Mouse (Mus musculus) CD4-positive, CD25-positive, alpha-beta regulatory T cell, adult 4 months (primary cell): ENCODE measurements around the gene Fam184b. TPM values are rescaled to one million over a fixed set of nuclear protein-coding genes. Genes with fewer than 3 reads are reported as not detected.
"Not testable (repeated sequence)": the region's sequence is repeated elsewhere in the genome, so short reads cannot be mapped to it uniquely, and the experiment has no call there.

ENCODE experiments used
- ATAC-seq: one replicate; pipeline ENCODE4 v1.8.0; 2017
- polyA plus RNA-seq, 2 experiments: library from polyadenylated mRNA; unstranded; fragments of 100-300 nt; shearing (Covaris generic); gene quantifications; one replicate each; pipeline ENCODE4 v1.2.1; 2017

Gene Fam184b
- polyA plus RNA-seq: under 1 TPM; 0.26 to 0.42 TPM

GRCm38 (mm10) chr5:45638806-45639714 lies at the start of gene Fam184b:
Fam184b (minus strand) TSS chr5:45639614.
- peak; percentile 51 for ATAC-seq

GRCm38 (mm10) chr5:45689152-45689551 lies 49.7 kb upstream of the Fam184b start:
- no peak for ATAC-seq

DNA sequence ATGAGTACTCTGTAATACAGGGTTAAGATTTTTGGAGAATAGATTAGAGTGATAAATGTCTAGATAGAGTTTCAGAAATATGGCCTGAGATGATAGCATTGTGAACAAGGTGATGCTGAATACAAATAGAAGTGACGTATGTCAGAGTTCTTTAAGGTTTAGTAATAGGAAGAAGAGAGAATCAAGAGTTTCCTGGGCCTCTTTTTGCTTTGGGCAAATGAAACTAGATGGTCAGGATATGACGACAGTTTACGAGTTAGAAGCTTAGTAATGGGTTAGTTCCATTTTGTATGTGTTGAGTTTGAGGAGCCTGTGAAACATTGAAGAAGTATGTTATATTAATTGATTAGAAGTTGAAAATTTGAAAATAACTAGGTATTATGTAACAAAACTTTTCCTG lies 46.8 kb upstream of the Fam184b start:
- no peak for ATAC-seq

- peak; percentile 50 for ATAC-seq
Observed at GRCm38 (mm10) chr5:45685243-45685642, 45.8 kb upstream of the Fam184b start.

GRCm38 (mm10) chr5:45683388-45683787 lies 44.0 kb upstream of the Fam184b start:
- ATAC-seq: no peak

DNA sequence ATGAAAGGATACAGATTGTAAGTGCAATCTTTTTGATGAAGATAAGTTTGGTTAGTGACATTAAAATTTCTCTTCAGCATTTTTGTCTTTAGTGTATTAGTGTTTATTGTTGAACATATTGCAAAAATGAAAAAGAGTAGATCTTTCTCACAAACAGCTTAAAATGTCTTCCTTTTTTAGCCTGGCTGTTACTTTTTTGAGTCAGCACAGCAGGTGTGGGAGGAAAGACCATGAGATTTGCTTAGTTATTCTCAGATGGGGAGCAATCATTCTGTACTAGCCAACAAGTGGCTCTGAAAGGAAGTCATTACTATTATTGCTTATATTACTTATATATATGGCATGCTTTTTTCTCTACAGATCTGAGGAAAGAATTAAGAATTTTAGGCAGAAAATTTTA lies 40.5 kb upstream of the Fam184b start:
- no peak for ATAC-seq

- peak; percentile 18 for ATAC-seq
Observed at GRCm38 (mm10) chr5:45677639-45678038, 38.2 kb upstream of the Fam184b start.

- peak; percentile 74 for ATAC-seq
Observed at GRCm38 (mm10) chr5:45675032-45675431, 35.6 kb upstream of the Fam184b start.

DNA sequence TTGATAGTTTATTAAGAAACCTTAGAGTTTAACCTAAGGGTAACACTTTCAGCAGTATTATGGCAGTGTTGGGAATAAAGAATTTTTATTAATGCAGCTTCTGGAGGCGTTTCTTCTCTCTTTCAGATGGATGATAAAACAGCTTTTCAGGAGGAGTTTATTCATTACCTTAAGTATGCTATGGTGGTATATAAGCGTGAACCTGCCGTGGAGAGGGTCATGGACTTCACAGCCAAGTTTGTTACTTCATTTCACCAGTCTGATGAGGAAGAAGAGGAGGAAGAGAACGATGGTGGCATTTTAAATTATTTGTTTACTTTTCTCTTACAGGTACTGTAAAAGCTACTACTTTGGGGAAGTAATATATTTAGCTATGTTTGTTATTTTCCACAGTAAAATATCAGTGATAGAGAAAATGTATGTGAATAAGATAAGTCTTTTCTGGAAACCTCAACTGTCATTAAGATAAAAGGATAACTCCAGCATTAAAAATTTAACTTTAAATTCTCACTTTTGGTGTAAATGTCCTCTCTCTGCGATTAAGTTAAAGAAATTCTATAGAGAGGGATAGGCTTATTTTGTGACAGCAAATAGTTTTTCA lies 31.6 kb upstream of the Fam184b start:
- ATAC-seq: no peak

GRCm38 (mm10) chr5:45670280-45670670 lies 30.9 kb upstream of the Fam184b start:
- no peak for ATAC-seq

DNA sequence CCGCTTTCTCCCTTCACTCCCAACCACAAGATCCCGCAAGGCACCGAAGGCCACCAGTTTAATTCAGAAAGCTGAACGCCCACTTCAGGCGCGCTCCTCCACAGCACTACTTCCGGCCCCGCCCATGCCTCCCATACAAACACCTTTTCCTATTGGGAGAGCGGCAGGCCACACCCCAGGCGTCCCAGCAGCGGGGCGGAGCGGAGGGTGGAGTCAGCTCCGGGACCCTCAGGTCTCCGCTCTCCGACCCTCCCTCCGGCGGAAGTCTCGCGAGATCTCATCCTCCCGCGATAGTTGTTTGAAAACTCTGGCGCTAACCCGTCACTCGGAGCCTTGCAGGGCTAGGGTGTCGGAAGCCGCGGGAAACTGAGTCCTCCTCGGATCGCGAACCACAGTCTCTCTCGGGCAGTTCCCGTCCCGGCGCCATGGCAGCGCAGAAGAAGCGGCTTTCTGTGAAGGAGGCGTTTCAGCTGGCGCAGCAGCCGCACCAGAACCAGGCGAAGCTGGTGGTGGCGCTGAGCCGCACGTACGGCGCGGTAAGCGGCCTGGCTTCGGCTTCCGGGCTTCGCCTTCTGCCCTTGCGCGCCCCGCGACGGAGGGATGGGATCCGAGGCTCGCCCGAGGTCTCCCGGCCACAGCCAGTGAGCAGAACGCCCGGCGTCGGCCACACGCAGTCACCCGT lies 30.3 kb upstream of the Fam184b start, which contains the start of gene Ncapg:
Gene Ncapg, plus strand, starts transcription at position 322 of the 682 bp plus-strand sequence.
- ATAC-seq: peak; percentile 96

DNA sequence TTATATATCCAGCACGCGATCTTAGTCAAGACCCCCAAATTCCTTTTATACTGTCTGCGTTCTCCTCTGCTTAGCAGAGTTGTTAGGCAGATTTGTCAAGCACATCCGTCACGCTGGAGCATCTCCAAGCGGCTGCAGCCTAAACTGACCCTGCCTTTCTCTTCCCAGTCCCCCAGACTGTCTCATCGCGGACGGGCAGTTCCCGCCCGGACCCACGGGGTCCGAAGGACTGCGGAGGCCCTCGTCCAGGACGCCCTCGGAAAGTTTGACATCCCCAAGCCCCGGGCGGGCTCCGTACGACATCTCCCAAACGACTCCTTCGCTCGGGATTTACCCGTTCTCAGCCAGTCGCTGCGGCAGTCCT lies 29.8 kb upstream of the Fam184b start:
- ATAC-seq: peak; percentile 6

DNA sequence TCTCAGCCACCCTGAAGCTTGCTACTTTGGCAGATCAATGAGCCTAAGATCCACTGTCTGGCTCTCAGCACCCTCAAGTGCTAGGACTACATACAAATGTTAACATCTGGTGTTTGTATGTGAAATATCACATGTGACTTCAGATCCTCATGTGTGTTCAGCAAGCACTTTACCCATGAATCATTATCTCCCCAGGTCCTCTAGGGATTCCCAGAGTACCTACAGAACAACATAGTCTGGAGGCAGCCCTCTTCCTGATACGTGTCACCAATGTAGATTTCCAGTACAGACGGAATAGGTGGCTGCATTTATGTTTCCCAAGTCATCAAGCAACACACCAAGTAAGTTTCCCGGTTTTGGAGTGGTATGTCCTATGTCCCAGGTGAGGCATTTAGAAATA lies 29.4 kb upstream of the Fam184b start:
- ATAC-seq: no peak

GRCm38 (mm10) chr5:45668324-45668723 lies 28.9 kb upstream of the Fam184b start:
- no peak for ATAC-seq

GRCm38 (mm10) chr5:45658406-45658805 lies 19.0 kb upstream of the Fam184b start:
- ATAC-seq: not testable (repeated sequence)

DNA sequence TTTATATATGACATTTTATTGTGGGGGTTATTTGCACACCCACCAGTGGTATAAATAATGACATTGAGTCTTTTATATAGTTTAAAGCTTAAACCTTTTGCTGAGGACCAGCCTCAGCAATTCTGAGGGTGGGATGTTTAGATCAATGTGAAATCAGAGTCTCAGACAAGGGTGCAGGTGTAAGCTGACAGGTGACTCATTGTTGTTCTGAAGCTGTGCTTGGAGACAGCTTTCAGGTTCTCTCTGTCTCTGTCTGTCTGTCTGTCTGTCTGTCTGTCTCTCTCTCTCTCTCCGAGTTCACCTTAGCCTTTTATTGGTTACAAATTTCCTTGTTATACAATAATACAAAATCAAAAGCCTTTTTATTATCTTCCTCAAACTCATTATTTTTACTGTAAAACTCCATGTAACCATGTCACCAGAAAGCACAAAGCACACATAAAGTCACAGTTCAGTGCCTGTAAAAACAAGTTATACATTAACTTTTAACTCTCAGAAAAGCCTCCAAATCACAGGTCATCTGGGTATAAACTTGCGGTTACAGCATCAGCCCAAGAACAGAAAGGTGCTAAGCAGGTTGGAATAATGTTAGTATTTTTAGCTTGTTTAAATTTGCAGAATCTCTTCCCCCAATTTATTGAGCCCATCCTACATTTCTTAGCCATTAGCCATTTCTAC lies 11.8 kb upstream of the Fam184b start:
- no peak for ATAC-seq

DNA sequence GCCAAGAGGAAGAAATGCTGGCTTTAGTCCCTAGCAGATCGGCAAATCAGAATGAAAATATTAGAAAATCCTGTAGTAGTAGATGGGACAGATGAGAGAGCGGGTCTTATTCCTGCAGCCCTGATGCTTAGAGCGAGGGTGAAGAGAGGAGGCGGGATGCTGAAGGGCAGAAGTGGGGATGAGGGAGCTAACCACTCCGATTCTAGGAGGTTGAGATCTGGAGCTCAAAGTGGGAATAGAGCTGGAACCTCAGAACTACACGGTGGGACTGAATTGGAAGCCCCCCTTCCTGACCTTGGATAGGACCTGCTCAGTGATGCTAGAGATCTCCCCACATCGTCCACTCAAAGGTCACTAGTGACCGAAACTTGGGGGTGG lies 290 bp upstream of the Fam184b start:
- no peak for ATAC-seq

DNA sequence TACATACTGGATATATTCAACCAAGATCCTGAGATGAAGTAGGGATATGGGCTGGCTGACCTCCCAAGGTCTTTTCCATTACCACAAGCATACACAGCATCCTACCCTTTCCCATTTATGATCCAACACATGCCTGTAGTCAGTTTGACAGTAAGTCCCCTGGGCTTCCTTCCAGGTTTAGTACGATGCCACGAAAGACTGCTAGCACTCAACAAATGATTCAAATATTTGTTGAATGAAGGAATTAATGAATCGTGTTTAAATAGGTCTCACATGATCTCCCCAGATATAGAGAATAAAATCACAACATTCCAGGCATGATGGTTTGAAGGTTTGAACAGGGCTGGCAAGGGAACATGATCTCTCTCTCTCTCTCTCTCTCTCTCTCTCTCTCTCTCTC lies 1.0 kb downstream of the Fam184b start:
- no peak for ATAC-seq

GRCm38 (mm10) chr5:45629470-45629869 lies 9.9 kb downstream of the Fam184b start:
- no peak for ATAC-seq

DNA sequence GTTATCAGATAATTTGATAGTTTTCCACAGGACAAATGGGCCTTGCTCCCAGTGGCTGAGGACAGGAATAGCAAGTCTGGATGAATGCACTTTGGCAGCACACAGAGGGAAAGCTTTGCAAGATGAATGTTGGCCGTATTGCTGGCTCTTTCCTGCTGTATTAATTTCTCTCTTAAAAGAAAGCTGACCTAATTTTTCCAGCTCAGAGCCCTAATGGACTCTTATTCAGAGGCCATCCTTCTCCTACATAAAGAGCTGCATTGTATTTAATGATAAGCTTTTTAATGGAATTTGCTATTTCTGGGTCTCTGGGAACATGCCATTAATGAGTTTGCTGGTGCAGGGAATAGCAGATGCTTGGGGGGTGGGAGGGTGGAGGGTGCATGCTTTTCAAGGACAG lies 11.6 kb downstream of the Fam184b start:
- no peak for ATAC-seq

DNA sequence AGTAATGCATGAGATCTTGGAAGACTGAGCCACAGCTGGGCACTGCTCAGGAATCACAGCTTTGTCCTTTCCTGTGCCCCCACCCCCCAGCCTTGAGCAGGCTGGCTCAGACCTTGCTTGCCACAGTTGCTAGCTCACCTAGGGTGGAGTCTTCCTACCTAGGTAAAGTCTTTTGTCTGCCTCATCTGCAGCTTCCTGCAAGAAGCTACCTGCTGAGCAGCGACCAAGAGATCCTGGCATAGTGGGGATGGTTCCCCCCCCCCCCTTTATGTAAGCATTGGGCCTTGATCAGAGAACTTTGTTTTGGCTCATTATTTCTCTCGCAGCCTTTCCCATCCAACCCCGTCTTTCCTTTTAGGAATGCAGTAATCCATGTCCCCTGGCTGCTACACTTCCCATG lies 17.9 kb downstream of the Fam184b start:
- ATAC-seq: no peak

- ATAC-seq: no peak
Observed at GRCm38 (mm10) chr5:45599056-45599455, 40.4 kb downstream of the Fam184b start.
